Mouse (Mus musculus): ENCODE results near the gene Kcnn3. TPM values are rescaled to one million over a fixed set of nuclear protein-coding genes. Genes with fewer than 3 reads are reported as not detected.

Gene Kcnn3
- polyA plus RNA-seq, 1 experiment from 2014 or later, result 4.4 TPM

DNA sequence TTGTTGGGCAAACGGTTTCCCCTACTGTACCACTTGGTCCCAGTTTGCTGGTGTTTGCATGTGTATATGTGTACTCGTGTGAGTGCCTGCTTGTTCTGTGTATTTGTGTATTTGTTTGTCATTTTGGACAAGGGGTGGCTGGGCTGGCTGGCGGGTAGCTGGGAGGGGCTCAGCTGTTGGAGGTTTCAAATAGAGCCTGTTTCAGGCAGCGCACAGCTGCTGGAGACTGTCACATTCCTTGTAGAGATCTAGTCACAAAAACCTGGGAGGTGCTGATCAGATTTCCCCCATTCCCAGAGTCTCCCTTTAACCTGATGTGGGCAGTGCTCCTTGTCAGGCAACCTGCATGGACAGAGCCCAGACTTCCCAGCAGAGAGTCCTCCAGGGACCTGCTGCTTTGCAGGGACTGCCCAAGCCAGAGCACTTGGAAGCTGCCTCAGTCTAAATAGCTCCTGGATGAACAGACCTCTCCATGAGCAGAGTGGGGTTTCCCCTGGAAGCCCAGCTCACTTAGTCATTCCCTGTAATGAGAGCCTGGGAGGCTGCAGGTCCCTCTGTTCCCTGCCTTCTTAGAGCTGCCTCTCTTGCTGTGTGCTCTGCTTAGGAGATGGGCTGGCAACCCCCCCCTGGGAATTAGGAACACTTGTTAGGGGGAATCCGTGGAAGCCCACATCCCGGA, 2.6 kb downstream of the Kcnn3 start:
- Histone ChIP-seq H3K36me3 (ENCODE audit: control insufficient read depth, insufficient read depth, low read length) (no peaks in the 10 kb centered on the region), H3K27ac (ENCODE audit: low read length) (no peak overlapping the region), H3K4me1 (ENCODE audit: control insufficient read depth, insufficient read depth, low read length) (peaks cover 26% of the 10 kb centered on the region), H3K4me3 (ENCODE audit: low read depth, low read length) (peak overlapping the region; percentile 34), H3K4me2 (replicated peaks; ENCODE audit: low read depth, low read length) (peak overlapping the region; percentile 78), H3K27me3 (ENCODE audit: control insufficient read depth, insufficient read depth, low read length) (no peaks in the 10 kb centered on the region), H3K9me3 (ENCODE audit: control insufficient read depth, low read depth, low read length) (no peaks in the 10 kb centered on the region), H3K9ac (replicated peaks; ENCODE audit: low read depth, low read length) (0 out of 2 replicates have a peak overlapping the region, but pooled peaks have one; percentile 38)
- WGBS, result 27% methylated on average over 6 of the region's 6 CpGs
- ATAC-seq (ENCODE audit: insufficient number of reproducible peaks, insufficient read depth, low FRiP score, low read depth), result no peak

DNA sequence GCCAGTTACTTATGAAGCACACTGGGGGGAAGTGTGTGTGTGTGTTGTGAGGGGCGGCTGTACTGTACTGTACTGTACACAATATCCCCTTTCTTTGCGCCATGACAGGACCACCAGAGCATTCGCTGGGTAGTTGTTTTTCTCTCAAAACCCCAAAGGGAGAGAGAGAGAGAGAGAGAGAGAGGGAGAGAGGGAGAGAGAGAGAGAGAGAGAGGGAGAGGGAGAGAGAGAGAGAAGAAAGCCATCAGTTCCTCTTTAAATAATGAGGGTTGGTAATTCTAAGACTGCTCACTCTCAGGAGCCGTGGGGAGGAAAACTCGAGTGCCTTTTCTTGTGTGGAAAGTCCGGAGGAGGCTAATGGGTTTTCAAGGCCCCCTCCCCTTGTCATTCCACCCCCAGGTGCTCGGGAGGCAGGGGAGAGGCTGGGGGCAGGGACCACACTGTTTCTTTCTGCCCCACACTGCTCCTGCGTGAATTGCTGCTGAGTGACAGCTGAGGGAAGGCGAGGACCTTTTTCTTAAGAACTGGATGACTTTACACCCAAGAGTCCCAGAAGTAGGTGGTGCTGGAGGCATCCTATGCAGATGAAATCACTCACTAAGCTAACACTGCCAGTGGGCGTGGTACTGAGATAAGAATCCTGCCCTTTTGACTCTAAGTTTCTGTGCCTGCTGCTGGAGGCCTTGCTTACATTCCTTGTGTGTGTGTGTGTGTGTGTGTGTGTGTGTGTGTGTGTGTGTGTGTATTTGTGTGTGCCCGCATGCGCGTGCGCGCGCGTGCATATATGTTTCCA, 6.5 kb downstream of the Kcnn3 start:
- Histone ChIP-seq H3K27me3 (ENCODE audit: control insufficient read depth, insufficient read depth, low read length) (no peaks in the 10 kb centered on the region), H3K27ac (ENCODE audit: low read length) (peak overlapping the region; percentile 27; the same call in 1 of the 2 replicates), H3K4me2 (replicated peaks; ENCODE audit: low read depth, low read length) (no peak overlapping the region), H3K9me3 (ENCODE audit: control insufficient read depth, low read depth, low read length) (no peaks in the 10 kb centered on the region), H3K9ac (replicated peaks; ENCODE audit: low read depth, low read length) (no peak overlapping the region), H3K36me3 (ENCODE audit: control insufficient read depth, insufficient read depth, low read length) (no peaks in the 10 kb centered on the region), H3K4me3 (ENCODE audit: low read depth, low read length) (no peak overlapping the region), H3K4me1 (ENCODE audit: control insufficient read depth, insufficient read depth, low read length) (peaks cover 26% of the 10 kb centered on the region)
- 39% methylated on average over 17 of the region's 17 CpGs for WGBS
- ATAC-seq (ENCODE audit: insufficient number of reproducible peaks, insufficient read depth, low FRiP score, low read depth), result peak; percentile 75

GRCm38 (mm10) chr3:89529796-89530195, 9.8 kb downstream of the Kcnn3 start:
- no peak for ATAC-seq (ENCODE audit: insufficient number of reproducible peaks, insufficient read depth, low FRiP score, low read depth)
- Histone ChIP-seq H3K9ac (replicated peaks; ENCODE audit: low read depth, low read length) (no peak overlapping the region), H3K27ac (ENCODE audit: low read length) (no peak overlapping the region), H3K4me2 (replicated peaks; ENCODE audit: low read depth, low read length) (no peak overlapping the region), H3K4me3 (ENCODE audit: low read depth, low read length) (no peak overlapping the region), H3K9me3 (ENCODE audit: control insufficient read depth, low read depth, low read length) (no peaks in the 10 kb centered on the region), H3K36me3 (ENCODE audit: control insufficient read depth, insufficient read depth, low read length) (no peaks in the 10 kb centered on the region), H3K4me1 (ENCODE audit: control insufficient read depth, insufficient read depth, low read length) (peaks cover 9% of the 10 kb centered on the region; the same call in 1 of the 2 replicates), H3K27me3 (ENCODE audit: control insufficient read depth, insufficient read depth, low read length) (no peaks in the 10 kb centered on the region)
- WGBS, result 78% methylated on average over 3 of the region's 3 CpGs

GRCm38 (mm10) chr3:89534566-89535097, 14.7 kb downstream of the Kcnn3 start:
- H3K36me3 ChIP-seq (ENCODE audit: control insufficient read depth, insufficient read depth, low read length), result no peaks in the 10 kb centered on the region
- no peak overlapping the region for H3K9ac ChIP-seq (replicated peaks; ENCODE audit: low read depth, low read length)
- 39% methylated on average over 6 of the region's 6 CpGs for WGBS
- no peak overlapping the region for H3K4me2 ChIP-seq (replicated peaks; ENCODE audit: low read depth, low read length)
- no peaks in the 10 kb centered on the region for H3K4me1 ChIP-seq (ENCODE audit: control insufficient read depth, insufficient read depth, low read length)
- no peak overlapping the region for H3K27ac ChIP-seq (ENCODE audit: low read length)
- peak; percentile 44; the same call in 1 of the 2 replicates for ATAC-seq (ENCODE audit: insufficient number of reproducible peaks, insufficient read depth, low FRiP score, low read depth)
- H3K9me3 ChIP-seq (ENCODE audit: control insufficient read depth, low read depth, low read length), result no peaks in the 10 kb centered on the region
- no peaks in the 10 kb centered on the region for H3K27me3 ChIP-seq (ENCODE audit: control insufficient read depth, insufficient read depth, low read length)
- H3K4me3 ChIP-seq (ENCODE audit: low read depth, low read length), result no peak overlapping the region

DNA sequence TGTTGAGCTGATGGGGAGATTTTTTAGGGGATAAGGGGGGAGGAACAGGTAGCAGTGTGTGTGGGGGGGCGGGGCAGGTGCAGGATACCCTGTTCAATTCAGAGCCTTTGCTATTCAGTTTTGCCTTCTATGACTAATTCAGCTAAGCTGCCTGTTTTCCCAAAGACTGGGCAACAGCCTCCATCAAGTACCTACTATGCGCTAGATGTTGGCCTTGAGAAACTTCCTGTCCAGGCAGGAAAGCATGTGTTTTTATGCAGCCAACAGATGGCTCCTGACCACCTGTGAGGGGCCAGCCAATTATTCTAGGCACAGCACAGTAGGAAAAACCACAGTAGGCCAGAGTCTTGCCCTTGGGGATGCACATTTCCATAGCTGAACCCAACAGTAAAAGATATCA, 15.2 kb downstream of the Kcnn3 start:
- ATAC-seq (ENCODE audit: insufficient number of reproducible peaks, insufficient read depth, low FRiP score, low read depth), result no peak
- H3K27ac ChIP-seq (ENCODE audit: low read length), result no peak overlapping the region
- 90% methylated on average over 2 of the region's 2 CpGs for WGBS
- no peaks in the 10 kb centered on the region for H3K4me1 ChIP-seq (ENCODE audit: control insufficient read depth, insufficient read depth, low read length)
- H3K9me3 ChIP-seq (ENCODE audit: control insufficient read depth, low read depth, low read length), result no peaks in the 10 kb centered on the region
- H3K27me3 ChIP-seq (ENCODE audit: control insufficient read depth, insufficient read depth, low read length), result no peaks in the 10 kb centered on the region
- H3K36me3 ChIP-seq (ENCODE audit: control insufficient read depth, insufficient read depth, low read length), result no peaks in the 10 kb centered on the region
- H3K9ac ChIP-seq (replicated peaks; ENCODE audit: low read depth, low read length), result no peak overlapping the region
- no peak overlapping the region for H3K4me2 ChIP-seq (replicated peaks; ENCODE audit: low read depth, low read length)
- H3K4me3 ChIP-seq (ENCODE audit: low read depth, low read length), result no peak overlapping the region

GRCm38 (mm10) chr3:89539036-89539739, 19.2 kb downstream of the Kcnn3 start:
- Histone ChIP-seq H3K4me1 (ENCODE audit: control insufficient read depth, insufficient read depth, low read length) (peaks cover 4% of the 10 kb centered on the region; the same call in 1 of the 2 replicates), H3K9me3 (ENCODE audit: control insufficient read depth, low read depth, low read length) (no peaks in the 10 kb centered on the region), H3K4me3 (ENCODE audit: low read depth, low read length) (no peak overlapping the region), H3K36me3 (ENCODE audit: control insufficient read depth, insufficient read depth, low read length) (no peaks in the 10 kb centered on the region), H3K4me2 (replicated peaks; ENCODE audit: low read depth, low read length) (no peak overlapping the region), H3K9ac (replicated peaks; ENCODE audit: low read depth, low read length) (no peak overlapping the region), H3K27ac (ENCODE audit: low read length) (no peak overlapping the region), H3K27me3 (ENCODE audit: control insufficient read depth, insufficient read depth, low read length) (no peaks in the 10 kb centered on the region)
- WGBS, result 81% methylated on average over 10 of the region's 10 CpGs
- ATAC-seq (ENCODE audit: insufficient number of reproducible peaks, insufficient read depth, low FRiP score, low read depth), result no peak

- H3K4me3 ChIP-seq (ENCODE audit: low read depth, low read length), result no peak overlapping the region
- H3K9me3 ChIP-seq (ENCODE audit: control insufficient read depth, low read depth, low read length), result no peaks in the 10 kb centered on the region
- H3K4me1 ChIP-seq (ENCODE audit: control insufficient read depth, insufficient read depth, low read length), result peaks cover 4% of the 10 kb centered on the region; the same call in 1 of the 2 replicates
- H3K4me2 ChIP-seq (replicated peaks; ENCODE audit: low read depth, low read length), result no peak overlapping the region
- H3K27ac ChIP-seq (ENCODE audit: low read length), result no peak overlapping the region
- WGBS, result 61% methylated on average over 9 of the region's 9 CpGs
- ATAC-seq (ENCODE audit: insufficient number of reproducible peaks, insufficient read depth, low FRiP score, low read depth), result no peak
- H3K36me3 ChIP-seq (ENCODE audit: control insufficient read depth, insufficient read depth, low read length), result no peaks in the 10 kb centered on the region
- H3K9ac ChIP-seq (replicated peaks; ENCODE audit: low read depth, low read length), result no peak overlapping the region
- H3K27me3 ChIP-seq (ENCODE audit: control insufficient read depth, insufficient read depth, low read length), result no peaks in the 10 kb centered on the region
These were observed 19.9 kb downstream of the Kcnn3 start for GRCm38 (mm10) chr3:89539740-89540370.

- Histone ChIP-seq H3K4me1 (ENCODE audit: control insufficient read depth, insufficient read depth, low read length) (peaks cover 4% of the 10 kb centered on the region; the same call in 1 of the 2 replicates), H3K36me3 (ENCODE audit: control insufficient read depth, insufficient read depth, low read length) (no peaks in the 10 kb centered on the region), H3K4me2 (replicated peaks; ENCODE audit: low read depth, low read length) (no peak overlapping the region), H3K4me3 (ENCODE audit: low read depth, low read length) (no peak overlapping the region), H3K9ac (replicated peaks; ENCODE audit: low read depth, low read length) (no peak overlapping the region), H3K9me3 (ENCODE audit: control insufficient read depth, low read depth, low read length) (no peaks in the 10 kb centered on the region), H3K27ac (ENCODE audit: low read length) (no peak overlapping the region), H3K27me3 (ENCODE audit: control insufficient read depth, insufficient read depth, low read length) (no peaks in the 10 kb centered on the region)
- 75% methylated on average over 6 of the region's 6 CpGs for WGBS
- ATAC-seq (ENCODE audit: insufficient number of reproducible peaks, insufficient read depth, low FRiP score, low read depth), result no peak
These were observed 20.4 kb downstream of the Kcnn3 start for GRCm38 (mm10) chr3:89540371-89540743.

All from stomach, embryonic 14.5 days (tissue).